Mouse (Mus musculus) lung, embryonic 14.5 days (tissue): ENCODE results near the gene Il12rb2. TPM values are rescaled to one million over a fixed set of nuclear protein-coding genes. Genes with fewer than 3 reads are reported as not detected.

Source experiments
- ATAC-seq: fragments of 200-750 bp; cut with Nextera tagmentation; 2 replicates; pipeline ENCODE4 v1.8.0; 2017; ENCODE audit warnings: mild to moderate bottlenecking, moderate TSS enrichment, moderate library complexity; ENCODE audit not compliant: insufficient read depth
- DNase-seq: peaks from one replicate; pipeline ENCODE4 v3.0.0-alpha.2; 2015
- H3K27ac ChIP-seq: fragments of 300-500 bp; sonication (generic); 2 replicates; pipeline ENCODE4 v1.5.1; 2014; ENCODE audit warnings: low read depth, mild to moderate bottlenecking, moderate library complexity
- H3K27me3 ChIP-seq: fragments of 300-500 bp; sonication (generic); 2 replicates; pipeline ENCODE4 v1.6.1; 2014; ENCODE audit warnings: low read length, control low read depth; ENCODE audit not compliant: insufficient read depth
- H3K36me3 ChIP-seq: fragments of 300-500 bp; sonication (generic); 2 replicates; pipeline ENCODE4 v1.6.1; 2014; ENCODE audit warnings: control low read depth; ENCODE audit not compliant: insufficient read depth
- H3K4me1 ChIP-seq: fragments of 300-500 bp; sonication (generic); 2 replicates; pipeline ENCODE4 v1.6.1; 2014; ENCODE audit warnings: antibody characterized with exemption, control low read depth; ENCODE audit not compliant: insufficient read depth
- H3K4me2 ChIP-seq: fragments of 300-500 bp; sonication (generic); 2 replicates; pipeline ENCODE4 v1.6.1; 2014; ENCODE audit warnings: mild to moderate bottlenecking
- H3K4me3 ChIP-seq: fragments of 300-500 bp; sonication (generic); 2 replicates; pipeline ENCODE4 v1.5.1; 2014; ENCODE audit warnings: low read depth, low read length
- H3K9ac ChIP-seq: fragments of 300-500 bp; sonication (generic); 2 replicates; pipeline ENCODE4 v1.6.1; 2014
- H3K9me3 ChIP-seq: fragments of 300-500 bp; sonication (generic); 2 replicates; pipeline ENCODE4 v1.6.1; 2016; ENCODE audit warnings: low read depth, low read length, control low read depth
- CTCF ChIP-seq: IDR thresholded peaks from 2 replicates; pipeline ENCODE4 v1.5.1; 2016; ENCODE audit warnings: antibody characterized with exemption, low read depth
- WGBS: fragments of 180-500 bp; shearing (Covaris S2); extraction: QIAGEN DNeasy Blood & Tissue Kit; methylation state at CpG from one replicate; pipeline ENCODE4 v1.1.7; 2014; 5-methylcytosine and 5-hydroxymethylcytosine counted together
- polyA plus RNA-seq: library from polyadenylated mRNA; unstranded; fragments of >200 nt; fragmentation: Nextera tagmentation; extraction: Ambion mirVana; gene quantifications from 2 replicates; pipeline ENCODE4 v1.2.1, GENCODE M21; 2014

Gene Il12rb2
- polyA plus RNA-seq, 1 experiment from 2014 or later, result 0.11 TPM

DNA sequence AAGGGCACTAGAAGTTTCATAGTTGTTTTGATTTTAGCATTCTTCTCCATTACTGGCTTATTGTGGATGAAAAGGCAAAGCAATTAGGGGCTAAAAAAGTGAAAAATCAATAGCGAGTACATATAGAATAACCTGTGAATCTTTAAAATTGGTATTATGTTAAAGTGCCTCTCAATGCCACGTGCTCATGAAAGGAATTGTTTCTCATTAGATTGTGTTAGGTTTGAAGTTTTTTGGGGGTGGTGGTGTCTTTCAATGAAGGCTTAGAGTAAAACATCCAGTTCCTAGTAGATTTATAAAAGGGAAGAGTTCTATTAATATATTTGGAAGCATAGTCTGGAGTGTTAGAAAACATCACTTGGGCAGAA, 107.8 kb downstream of the Il12rb2 start:
- ATAC-seq (no peak), DNase-seq (no peak)
- peak overlapping the region; percentile 100 for H3K9ac ChIP-seq
- no peaks in the 10 kb centered on the region for H3K27me3 ChIP-seq
- H3K36me3 ChIP-seq, result peaks cover 19% of the 10 kb centered on the region
- 0% methylated on average over 2 of the region's 2 CpGs for WGBS
- H3K4me2 ChIP-seq, result peak overlapping the region; percentile 65
- TF ChIP-seq CTCF, result no peak
- no peaks in the 10 kb centered on the region for H3K4me1 ChIP-seq
- no peak overlapping the region; the same call in 1 of the 2 replicates for H3K27ac ChIP-seq
- no peaks in the 10 kb centered on the region for H3K9me3 ChIP-seq
- peak overlapping the region; percentile 99 for H3K4me3 ChIP-seq

DNA sequence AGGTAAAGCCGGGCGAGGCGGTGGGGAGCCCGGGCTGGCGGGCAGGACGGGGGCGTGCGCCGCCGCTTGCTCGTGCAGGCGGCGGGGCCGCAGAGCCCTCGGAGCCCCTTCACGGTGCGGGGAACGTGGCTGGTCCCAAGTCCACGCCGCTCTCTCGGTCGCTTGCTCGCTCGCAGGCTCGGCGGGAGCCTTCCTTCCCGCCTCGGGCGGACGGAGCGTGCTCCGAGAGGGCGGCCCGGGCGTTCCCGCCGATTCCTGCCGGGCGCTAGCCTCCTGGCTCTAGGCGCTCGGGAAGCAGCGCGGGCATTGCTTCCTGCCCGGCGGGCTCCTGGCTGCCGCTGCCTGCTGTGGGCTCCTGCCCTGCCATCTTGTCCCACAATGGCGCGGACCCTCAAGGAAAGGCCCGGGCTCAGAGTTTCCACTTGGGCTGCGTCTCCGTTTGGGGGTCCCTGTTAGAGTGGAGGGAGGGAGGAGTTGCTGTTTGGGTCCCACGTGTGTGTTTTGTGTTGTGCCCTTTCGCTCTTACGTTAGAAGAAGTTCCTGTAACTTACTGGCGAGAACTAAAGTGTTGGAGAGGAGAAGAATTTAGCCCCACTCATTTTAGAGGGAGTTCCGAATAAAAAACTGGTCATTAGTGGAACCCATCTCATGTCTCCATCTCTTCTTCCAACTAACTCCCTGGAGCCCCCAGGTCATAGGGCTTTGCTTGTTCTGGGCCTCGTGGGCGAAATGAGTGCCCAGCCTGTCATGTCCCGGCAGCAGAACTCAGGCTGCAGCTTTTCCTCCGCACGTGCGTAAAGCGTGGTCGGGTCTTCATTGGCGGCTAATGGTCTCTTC, 108.4 kb downstream of the Il12rb2 start:
- ATAC-seq (peak; percentile 11), DNase-seq (peak; percentile 76)
- H3K4me1 ChIP-seq, result no peaks in the 10 kb centered on the region
- H3K9me3 ChIP-seq, result no peaks in the 10 kb centered on the region
- under 1% methylated on average over 63 of the region's 65 CpGs for WGBS
- peak overlapping the region; percentile 99 for H3K4me3 ChIP-seq
- TF ChIP-seq CTCF, result no peak
- no peaks in the 10 kb centered on the region for H3K27me3 ChIP-seq
- peak overlapping the region; percentile 65 for H3K4me2 ChIP-seq
- peaks cover 14% of the 10 kb centered on the region for H3K36me3 ChIP-seq
- peak overlapping the region; percentile 100 for H3K9ac ChIP-seq
- H3K27ac ChIP-seq, result peak overlapping the region; percentile 89

DNA sequence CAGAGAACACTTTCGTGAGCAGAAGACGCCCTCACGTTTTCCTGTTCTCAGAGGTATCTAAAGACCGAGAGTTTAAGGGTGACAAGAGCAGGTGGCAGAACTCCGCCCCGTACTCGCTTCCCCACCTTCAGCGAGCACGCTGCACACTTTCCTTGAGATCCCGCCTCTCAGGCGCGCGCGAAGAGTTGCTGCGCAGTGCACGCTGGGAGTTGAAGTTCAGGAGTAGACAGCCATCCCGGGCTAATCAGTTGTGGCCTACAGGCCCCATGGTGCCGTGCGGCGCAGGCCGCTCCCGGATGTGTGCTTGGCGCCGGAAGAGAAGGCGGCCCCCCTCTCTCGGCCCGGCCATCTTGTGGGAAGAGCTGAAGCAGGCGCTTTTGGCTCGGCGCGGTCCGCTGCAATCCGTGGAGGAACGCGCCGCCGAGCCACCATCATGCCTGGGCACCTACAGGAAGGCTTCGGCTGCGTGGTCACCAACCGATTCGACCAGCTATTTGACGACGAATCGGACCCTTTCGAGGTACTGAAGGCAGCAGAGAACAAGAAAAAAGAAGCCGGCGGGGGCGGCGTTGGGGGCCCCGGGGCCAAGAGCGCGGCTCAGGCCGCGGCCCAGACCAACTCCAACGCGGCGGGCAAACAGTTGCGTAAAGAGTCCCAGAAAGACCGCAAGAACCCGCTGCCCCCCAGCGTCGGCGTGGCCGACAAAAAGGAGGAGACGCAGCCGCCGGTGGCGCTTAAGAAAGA, 109.2 kb downstream of the Il12rb2 start:
- no peaks in the 10 kb centered on the region for H3K4me1 ChIP-seq
- under 1% methylated on average over 68 of the region's 68 CpGs for WGBS
- no peaks in the 10 kb centered on the region for H3K27me3 ChIP-seq
- no peaks in the 10 kb centered on the region for H3K9me3 ChIP-seq
- peak overlapping the region; percentile 65 for H3K4me2 ChIP-seq
- peak; percentile 100 for ATAC-seq
- peaks cover 6% of the 10 kb centered on the region for H3K36me3 ChIP-seq
- H3K4me3 ChIP-seq, result peak overlapping the region; percentile 99
- TF ChIP-seq CTCF, result no peak
- peak overlapping the region; percentile 100 for H3K9ac ChIP-seq
- peak; percentile 98 for DNase-seq
- H3K27ac ChIP-seq, result peak overlapping the region; percentile 89

DNA sequence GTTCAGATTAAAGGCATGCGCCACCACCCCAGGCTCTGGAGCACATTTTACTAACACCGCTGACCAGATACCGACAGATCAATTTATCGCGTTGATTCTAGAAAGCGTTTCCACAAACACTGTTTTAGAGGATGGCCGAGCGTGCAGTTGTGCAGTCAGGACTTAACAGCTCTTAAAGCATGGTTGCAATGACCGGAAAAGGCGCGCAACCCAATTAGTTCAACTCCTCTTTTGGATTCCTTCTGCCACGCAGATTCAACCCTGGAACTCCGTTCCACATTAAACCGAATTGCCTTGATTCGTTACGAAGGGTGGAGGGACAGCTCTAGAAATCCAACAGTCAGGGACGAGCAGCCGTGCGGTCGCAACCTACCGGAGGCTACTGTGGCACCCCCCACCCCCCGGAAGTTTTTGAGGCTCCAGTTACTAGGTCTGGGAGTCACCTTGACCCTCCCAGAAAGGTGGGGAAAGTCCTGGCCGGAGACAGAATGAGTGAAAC, 109.8 kb downstream of the Il12rb2 start:
- ATAC-seq (peak; percentile 75), DNase-seq (peak; percentile 71)
- no peaks in the 10 kb centered on the region for H3K4me1 ChIP-seq
- peak overlapping the region; percentile 99 for H3K4me3 ChIP-seq
- peak overlapping the region; percentile 65 for H3K4me2 ChIP-seq
- H3K9me3 ChIP-seq, result no peaks in the 10 kb centered on the region
- H3K36me3 ChIP-seq, result 0 out of 2 replicates have a peak, but pooled peaks cover under 1% of the 10 kb centered on the region
- under 1% methylated on average over 23 of the region's 23 CpGs for WGBS
- peak overlapping the region; percentile 79 for H3K27ac ChIP-seq
- H3K27me3 ChIP-seq, result no peaks in the 10 kb centered on the region
- peak overlapping the region; percentile 54 for H3K9ac ChIP-seq
- no peak for TF ChIP-seq CTCF

DNA sequence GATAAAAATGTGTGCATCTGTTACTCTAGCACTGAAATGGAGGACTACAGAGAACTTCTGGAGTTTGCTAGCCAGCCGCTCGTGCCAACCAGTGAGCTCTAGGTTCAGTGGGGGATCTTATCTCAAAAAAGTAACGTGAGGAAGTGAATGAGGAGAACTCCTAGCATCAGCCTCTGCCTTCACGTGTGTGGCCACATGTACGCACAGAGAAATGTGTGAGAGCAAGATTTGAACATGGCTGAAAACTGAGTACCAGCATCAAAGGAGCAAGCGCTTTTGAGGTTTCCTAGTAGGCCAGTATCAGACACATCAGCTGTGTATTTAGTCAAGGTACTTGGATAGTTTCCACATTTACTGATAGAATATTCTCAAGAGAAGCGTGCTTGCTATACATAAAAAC, 111.1 kb downstream of the Il12rb2 start:
- no peaks in the 10 kb centered on the region for H3K27me3 ChIP-seq
- TF ChIP-seq CTCF, result no peak
- DNase-seq (no peak), ATAC-seq (no peak)
- no peaks in the 10 kb centered on the region for H3K9me3 ChIP-seq
- no peaks in the 10 kb centered on the region for H3K36me3 ChIP-seq
- H3K4me2 ChIP-seq, result no peak overlapping the region
- no peak overlapping the region for H3K27ac ChIP-seq
- no peaks in the 10 kb centered on the region for H3K4me1 ChIP-seq
- no peak overlapping the region for H3K9ac ChIP-seq
- H3K4me3 ChIP-seq, result no peak overlapping the region
- 79% methylated on average over 7 of the region's 7 CpGs for WGBS

DNA sequence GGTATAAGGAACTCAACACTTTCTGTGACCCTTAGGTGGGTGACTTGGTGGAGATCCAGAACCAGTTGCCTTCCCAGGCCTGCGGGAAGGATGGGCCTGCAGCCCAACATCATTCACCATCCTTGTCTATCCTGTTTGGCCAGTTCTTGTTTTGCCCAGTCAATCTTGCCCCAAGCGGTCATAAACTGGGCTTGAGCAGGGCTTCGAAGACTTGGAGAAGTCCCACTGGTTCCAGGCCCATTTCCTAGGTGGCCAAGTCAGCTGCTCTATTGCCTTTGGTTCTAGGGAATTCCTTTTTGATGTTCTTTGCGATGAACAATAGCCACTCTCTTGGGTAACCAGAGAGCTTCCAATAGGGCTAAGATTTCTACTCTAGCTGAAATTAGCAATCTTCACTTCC, 124.9 kb downstream of the Il12rb2 start:
- no peaks in the 10 kb centered on the region for H3K4me1 ChIP-seq
- no peaks in the 10 kb centered on the region for H3K27me3 ChIP-seq
- DNase-seq, result no peak
- H3K4me2 ChIP-seq, result no peak overlapping the region
- 86% methylated on average over 4 of the region's 4 CpGs for WGBS
- no peak for ATAC-seq
- TF ChIP-seq CTCF, result no peak
- H3K9me3 ChIP-seq, result no peaks in the 10 kb centered on the region
- H3K4me3 ChIP-seq, result no peak overlapping the region
- no peak overlapping the region for H3K27ac ChIP-seq
- H3K36me3 ChIP-seq, result no peaks in the 10 kb centered on the region
- no peak overlapping the region for H3K9ac ChIP-seq

DNA sequence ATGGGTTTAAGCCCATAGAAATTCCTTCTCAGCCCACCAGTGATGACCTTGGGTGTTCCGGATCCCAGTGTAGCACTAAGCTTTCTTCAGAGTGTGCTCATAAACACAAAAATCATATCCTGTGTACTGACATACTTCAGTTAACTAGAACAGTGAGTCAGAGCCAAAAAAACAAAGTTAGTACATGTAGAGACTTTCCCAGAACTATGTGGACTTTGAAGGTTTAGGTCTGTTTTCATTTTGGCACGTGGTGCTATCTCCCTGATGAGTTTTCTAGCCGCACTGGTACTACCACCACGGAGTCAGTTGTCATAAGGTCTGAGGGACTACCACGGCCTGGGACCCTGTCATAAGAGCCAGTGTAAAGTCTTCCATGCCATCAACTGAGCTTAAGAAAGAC, 131.5 kb downstream of the Il12rb2 start:
- WGBS, result 77% methylated on average over 5 of the region's 5 CpGs
- Histone ChIP-seq H3K9ac (no peak overlapping the region), H3K36me3 (no peaks in the 10 kb centered on the region), H3K27ac (no peak overlapping the region), H3K4me3 (no peak overlapping the region), H3K4me2 (no peak overlapping the region), H3K27me3 (no peaks in the 10 kb centered on the region), H3K4me1 (no peaks in the 10 kb centered on the region), H3K9me3 (no peaks in the 10 kb centered on the region)
- ATAC-seq (no peak), DNase-seq (no peak)
- no peak for TF ChIP-seq CTCF
